Mouse (Mus musculus) cerebellum, postnatal 36 days (tissue): ENCODE results near the gene Armc8.

Source experiments
- DNase-seq, 2 experiments: peaks; one replicate each; pipeline ENCODE4 v3.0.0; 2021 to 2022; ENCODE audit warnings: mixed read lengths in 2 of 2

The Armc8 gene

DNA sequence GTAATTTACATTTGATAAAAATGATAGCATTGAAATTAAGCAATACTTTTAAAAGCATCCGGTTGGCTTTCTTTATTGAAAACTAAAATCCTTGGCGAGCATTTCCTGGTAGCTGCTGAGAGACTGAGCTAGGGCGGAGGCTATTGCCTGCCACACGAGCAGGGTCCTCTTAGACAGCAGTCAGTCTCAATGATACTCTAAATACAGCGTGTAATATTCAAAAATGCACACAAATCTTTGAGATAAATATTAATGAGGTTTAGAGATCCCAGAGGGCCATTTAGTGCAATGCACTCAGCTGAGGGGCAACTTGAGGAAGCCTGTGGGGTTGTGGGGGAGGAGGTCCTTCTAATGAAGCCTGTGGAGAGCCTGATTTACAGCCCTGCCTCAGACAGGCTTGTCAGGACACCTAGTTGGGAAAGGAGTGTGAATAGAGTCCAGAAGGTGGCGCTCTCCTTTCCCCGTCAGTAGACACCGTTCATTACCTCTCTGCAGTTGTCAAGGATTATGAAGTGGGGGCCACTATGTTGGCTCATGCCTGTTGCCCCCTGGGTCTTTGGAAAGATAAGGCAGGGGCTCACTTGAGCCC lies 124.0 kb downstream of the Armc8 start:
- DNase-seq = no peak

DNA sequence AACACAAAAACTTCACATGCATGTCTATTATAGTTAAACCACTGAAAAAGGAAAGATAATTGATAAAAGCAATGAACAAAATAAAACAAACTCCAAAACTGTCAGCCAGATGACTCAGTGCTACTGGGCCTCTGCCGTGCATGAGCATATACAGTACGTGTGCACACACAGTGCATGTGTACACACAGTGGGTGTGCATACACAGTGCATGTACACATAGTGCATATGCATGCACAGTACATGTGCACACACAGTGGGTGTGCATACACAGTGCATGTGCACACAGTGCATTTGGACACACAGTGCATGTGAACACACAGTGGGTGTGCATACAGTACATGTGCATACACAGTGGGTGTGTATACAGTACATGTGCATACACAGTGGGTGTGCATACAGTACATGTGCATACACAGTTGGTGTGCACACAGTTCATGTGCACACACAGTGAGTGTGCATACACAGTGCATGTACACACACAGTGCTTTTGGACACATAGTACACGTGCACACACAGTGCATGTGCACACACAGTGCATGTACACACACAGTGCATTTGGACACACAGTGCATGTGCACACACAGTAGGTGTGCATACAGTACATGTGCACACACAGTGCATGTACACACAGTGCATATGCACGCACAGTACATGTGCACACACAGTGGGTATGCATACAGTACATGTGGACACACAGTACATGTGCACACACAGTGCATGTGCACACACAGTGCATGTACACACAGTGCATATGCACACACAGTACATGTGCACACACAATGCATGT lies 126.9 kb downstream of the Armc8 start:
- no peak for DNase-seq

DNA sequence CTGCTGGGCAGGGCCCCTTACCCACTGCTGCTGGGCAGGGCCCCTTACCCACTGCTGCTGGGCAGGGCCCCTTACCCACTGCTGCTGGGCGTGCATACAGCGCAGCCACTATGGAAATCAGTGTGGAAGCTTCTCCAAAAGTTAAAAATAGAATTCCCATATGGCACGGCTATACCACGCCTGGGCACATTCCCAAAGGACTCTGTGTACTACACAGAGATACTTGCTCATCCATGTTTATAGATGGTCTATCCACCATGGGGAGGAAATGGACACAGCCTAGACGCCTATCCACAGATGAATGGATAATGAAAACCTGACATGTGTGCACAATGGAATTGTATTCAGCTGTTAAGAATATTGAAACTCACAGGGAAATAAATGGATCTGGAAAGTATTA lies 127.8 kb downstream of the Armc8 start:
- no peak for DNase-seq

DNA sequence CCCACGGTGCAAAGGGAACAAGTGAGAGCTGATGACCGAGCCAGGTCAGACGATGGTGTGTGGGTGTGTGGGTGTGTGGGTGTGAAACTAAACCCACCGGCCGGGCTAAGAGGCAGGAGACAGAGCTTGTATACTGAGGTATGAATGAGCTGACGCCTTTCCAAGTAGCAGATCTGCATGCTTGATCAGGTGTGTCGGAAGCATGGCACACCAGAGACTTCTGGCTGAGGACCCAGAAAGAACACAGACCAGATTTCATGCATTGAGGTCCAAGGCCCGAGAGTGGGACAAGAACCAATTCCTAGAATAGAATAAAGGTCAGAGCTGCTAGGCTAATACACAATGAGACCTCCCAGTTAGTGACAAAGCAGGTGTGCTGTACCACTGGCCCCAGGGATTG lies 129.6 kb downstream of the Armc8 start:
- DNase-seq = no peak

DNA sequence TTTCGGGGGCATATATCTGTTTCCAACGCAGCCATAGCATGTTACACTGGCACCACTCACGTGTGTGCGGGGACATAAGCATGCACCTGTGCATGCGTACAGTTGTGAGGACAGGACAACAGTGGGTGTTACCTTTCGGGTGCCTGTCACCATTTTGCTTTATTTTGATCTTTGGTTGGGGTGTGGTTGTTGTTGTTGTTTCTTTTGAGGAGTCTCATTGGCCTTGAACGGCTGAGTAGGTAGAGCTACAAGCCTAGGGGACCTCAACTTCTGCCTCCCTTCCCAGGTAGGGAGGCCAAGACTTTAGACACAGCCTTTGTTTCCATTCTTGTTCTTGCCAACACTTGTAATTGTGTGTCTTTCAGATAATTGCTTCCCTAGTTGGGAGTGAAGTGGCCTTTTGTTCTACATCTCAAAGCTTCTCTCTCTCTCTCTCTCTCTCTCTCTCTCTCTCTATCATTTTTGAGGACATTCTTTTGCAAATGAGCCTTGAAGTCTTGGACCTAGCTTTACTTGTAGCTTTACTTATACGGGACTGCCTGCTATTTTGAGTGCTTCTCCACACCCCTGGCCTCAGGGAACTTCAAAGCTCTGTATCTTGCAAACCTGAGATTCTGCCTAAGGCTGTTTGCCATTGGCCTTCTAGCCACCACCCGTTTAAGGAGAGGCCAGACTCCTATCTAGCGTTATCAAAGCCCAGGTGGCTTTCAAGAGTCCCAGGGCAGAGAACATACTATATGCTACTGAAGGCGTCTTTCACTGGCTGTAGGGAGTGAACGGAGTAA lies 130.7 kb downstream of the Armc8 start:
- DNase-seq = no peak

DNA sequence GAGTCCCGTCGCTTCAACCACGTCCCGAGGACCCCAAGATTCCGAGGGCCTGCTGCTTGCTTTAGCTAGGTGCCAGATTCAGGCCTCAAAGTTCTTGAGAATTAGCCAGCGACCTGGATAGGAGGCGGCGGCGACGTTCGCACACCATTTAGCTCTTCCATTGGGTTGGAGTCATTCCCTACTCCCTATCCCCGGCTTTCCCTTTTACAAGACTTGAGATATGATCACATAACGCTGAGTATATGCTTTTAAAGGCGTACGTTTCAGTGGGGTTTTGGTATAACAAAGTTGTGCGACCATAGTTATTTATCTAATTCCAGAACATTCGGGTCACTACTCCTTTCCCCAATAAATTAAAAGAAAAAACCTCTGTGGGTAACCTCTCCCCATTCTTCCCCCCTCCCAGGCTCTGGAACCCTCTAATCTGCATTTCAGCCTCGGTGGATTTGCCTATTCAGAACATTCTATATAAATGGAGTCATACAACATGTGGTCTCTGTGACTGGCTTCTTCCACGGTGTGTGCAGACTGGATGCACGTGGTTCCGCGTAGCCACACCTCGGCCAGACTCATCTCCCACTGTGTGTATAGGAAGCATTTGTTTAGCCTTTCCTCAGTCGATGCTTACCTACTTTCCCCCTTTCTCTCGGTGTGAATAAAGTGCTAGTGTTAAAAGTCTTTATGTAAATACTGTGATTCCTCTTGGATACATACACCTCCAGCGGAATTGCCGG lies 131.5 kb downstream of the Armc8 start, which contains the start of gene Mras:
TSS of gene Mras (minus strand) at position 351 of the 734 bp plus-strand sequence.
- DNase-seq = no peak

DNA sequence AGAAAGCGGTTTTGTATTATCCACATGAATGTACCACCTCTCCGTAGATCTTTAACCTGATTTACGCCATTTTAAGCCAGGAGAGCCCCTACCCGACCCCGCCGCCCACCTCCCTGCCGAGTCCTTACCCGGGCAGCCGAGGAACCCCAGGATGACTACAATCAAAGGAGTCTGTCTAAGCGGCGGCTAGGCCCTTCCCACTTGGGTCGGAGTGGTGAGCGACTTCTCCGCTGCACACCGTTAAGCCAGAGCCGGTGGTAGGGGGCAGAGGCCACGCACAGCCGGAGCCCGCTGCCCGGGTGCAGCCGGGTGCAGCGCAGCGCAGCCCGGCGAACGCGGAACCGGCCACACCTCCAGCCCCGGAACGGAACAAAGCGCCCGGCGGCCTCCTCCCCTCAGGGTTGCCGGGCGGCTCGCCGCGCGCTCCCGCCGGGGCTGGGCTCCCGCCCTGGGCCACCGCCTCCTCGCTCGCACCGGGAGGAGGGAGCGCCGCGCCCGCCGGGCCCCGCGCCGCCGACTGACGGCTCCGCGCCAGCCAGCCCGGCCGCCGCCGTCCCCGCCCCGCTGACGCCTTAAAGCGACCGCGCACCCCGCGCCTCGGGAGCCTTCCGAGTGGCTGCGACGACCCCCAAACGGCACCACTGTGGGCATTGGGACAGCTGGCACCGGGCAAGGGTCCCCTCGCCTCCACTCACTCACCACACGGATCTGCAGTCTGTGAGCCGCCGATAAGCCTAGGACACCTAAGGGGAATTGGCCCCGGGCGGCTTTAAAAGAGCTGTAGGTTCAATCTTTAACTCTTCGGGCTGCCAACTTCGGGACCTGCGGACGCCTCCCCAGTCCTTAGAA lies 132.3 kb downstream of the Armc8 start:
- peak; percentile 79 to 84 for DNase-seq

DNA sequence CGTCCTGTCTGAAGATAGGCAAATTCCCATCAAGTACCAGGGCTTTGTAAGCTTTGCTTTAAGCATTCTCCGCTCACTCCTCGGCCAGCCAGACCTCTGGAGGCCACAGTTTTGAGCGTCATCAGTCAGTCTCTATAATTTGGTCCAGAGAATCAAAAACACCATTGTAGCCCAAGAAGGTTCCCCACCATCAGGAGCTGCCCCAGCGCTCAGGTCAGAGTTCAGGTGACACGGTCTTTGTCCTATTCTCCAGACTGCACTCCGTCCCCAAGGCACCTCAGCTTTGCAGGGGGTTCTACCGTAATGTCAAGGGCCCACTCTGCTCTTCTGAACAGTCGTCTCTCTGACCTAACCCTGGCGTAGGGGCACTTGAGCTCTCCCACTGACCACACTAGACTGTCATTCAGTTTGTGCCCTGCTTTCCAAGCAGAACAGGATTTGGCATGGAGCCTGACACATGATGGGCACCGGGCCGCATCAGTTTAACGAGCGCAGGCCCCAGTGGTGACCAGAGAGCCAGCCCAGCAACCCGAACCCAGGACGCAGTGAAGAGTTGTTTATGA lies 133.0 kb downstream of the Armc8 start:
- peak; percentile 60 to 62 for DNase-seq

DNA sequence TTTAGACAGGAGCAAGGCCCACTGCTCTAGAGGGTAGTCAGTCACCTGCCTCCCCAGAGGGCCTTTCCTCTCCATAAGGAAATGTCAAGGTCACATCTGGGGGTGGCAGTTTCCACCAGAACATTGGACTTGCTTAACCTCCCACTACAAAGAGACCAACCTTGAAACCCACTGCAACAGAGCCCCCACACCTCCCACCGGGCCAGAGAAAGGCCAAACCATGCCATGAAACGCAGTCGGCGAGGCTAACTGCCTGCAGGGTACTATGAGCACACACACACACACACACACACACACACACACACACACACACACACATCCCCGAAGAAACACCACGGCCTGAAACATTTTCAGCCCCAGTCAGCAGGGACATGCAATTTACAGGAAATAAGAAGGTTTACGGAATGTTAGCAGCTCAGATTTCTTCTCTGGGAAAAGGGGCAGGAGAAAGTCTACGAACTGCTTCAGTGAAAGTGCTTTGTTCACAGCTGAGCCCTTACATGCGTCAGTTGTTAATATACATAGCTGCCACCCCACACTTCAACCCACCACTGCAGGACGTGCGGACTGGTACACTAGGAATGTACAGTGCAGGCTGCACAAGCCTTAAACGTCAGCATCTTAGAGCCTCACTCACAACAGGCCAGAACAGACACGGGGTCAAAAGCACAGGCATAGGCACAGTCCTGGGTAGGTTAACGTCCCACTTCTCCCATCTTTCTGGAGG lies 133.6 kb downstream of the Armc8 start:
- no peak for DNase-seq

DNA sequence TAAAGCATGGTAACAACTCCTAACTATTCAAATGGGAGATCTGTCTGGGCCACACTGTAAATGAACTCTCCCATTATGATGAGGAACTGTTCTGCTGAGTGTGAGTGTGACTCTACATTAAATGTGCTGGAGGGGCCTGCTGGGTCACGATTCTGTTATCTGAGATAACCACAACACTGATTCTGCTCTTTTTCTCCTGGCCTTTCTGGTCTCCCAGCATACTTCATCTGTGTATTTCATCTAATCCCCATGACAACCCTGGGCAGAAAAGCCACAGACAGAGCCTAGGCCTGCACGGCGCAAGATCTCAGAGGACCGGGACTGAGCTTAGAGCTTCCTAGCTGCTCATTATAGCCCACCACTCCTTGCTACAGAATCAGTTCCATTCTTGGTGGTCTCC lies 136.2 kb downstream of the Armc8 start:
- DNase-seq = no peak

DNA sequence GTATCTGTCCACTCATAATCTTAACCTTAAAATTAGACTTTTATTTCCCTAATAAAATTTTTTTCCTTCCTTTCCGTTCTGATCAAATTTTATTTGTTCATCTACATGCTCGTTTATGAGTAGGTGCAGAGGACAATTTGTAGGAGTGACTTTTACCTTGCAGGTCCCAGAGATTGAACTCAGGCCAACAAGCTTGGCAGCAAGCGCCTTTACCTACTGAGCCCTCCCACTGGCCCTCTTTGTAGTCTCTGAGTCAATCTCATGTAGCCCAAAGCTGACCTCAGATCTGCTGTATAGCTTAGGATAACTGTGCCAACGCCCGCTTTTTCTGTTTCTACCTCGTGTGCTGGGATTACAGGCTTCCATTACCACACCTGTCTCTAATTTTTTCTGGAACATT lies 136.7 kb downstream of the Armc8 start:
- peak; percentile 48 to 60 for DNase-seq

DNA sequence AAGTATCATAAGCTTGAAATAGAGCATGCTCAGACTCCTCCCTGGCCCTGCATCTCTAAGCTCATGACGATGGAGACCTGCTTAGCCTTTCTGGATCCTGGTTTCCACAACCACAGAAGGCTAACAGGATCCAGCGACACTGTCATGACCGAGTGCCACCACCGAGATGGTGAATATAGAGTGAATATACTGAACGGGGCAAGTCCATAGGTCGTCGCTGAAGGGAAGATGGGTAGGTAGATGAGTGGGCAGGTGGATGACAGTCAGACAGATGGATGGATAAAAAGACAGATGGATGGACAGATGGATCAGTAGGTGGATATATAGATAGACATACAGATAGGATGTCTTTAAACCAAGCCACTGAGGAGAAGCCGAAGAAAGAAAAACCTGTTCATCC lies 137.4 kb downstream of the Armc8 start:
- no peak for DNase-seq

DNA sequence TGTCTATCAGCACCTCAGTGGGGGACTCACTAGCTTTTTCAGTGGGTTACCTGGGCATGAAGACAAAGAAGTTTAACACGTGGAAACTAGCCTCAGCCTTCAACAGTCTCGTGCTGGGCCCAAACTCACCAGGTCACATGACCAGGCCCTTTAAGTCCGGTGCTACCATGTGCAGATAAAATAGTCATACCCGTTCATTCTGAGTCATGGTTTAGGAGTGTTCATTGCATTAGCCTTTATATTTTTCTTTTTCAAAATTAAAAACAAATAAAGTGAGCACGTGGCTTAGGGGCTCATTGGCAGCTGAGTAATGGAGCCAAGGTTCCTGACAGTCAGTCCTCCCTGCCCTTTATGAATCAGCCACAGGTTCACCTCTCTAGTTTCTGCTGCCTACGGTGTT lies 137.9 kb downstream of the Armc8 start:
- DNase-seq = no peak

DNA sequence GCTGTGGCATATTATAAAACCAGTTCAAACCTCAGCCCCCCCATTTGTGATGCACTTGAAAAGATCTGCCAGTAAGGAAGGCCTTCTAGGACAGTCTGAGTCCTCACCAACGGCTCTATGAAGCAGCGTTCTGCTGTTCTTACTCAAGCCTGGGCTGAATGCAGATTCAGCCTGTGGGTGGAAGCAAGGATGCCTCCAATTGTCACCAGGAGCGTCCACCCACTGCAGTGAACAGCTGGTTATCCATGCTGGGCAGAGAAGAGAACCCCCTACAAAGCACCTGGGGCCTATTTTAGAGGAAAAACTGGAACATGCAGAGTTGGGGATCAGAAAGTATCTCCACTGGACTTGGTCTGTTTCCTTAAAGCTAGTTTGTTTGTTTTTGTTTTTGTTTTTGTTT lies 138.9 kb downstream of the Armc8 start:
- no peak for DNase-seq

DNA sequence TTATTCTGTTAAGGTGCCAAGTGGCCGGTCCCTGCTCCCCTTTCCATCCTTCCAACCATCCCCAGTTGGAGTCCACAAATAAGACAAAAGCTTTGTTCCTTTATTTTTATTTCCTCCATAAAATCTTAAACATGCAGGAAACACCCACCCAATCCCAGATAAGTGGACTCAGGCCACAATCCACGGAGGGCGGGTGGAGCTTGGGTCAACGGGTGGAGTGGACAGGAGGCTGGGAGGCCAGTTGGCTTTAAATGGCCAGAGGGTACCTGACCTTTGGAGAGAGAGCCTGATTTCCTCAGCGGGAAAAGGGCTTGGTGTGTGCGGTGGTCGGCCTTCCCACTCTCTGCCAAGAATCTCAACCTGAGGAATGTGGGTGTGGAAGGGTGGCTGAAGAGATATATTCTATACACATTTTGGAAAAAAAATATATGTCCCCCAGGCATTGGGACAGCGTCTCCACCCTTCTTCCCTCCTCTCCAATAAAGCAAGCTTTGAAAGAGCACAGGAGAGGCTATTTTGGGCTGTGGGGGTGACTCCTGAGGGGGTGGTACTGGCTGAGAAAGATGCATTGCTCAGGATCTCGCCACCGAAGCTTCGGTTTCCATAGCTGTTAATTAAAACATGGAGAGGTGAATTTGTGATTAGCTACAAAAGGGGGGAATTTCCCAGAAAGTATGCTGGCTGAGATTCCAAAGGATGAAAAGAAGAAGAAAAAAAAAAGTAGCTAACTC lies 139.9 kb downstream of the Armc8 start:
- no peak for DNase-seq
